Mouse (Mus musculus): ENCODE measurements around the gene Gm6993. TPM values are rescaled to one million over a fixed set of nuclear protein-coding genes. Genes with fewer than 3 reads are reported as not detected.

Gm6993 gene
- total RNA-seq, 2 experiments from 2014 or later = not detected

Other genes starting within 250 kb of the Gm6993 start
- under 1 TPM; 0.29 to 0.50 TPM for gene Fam110c, start 166.9 kb upstream of the Gm6993 start, total RNA-seq (2021)
- gene Lamb1, start 24.5 kb downstream of the Gm6993 start, total RNA-seq (2021) = 10 to 100 TPM; 87.5 to 89.2 TPM
- 100 to 1,000 TPM; 420 to 439 TPM for gene Dld, start 110.7 kb downstream of the Gm6993 start, total RNA-seq (2021)
- gene Slc26a3, start 150.1 kb downstream of the Gm6993 start, total RNA-seq (2021) = 1 to 10 TPM; 2.1 to 2.3 TPM

Data from heart, postnatal 25 days (tissue).